Mouse (Mus musculus) cortical plate, adult 2 months (tissue): Measurements from ENCODE around the gene St3gal6. TPM values are rescaled to one million over a fixed set of nuclear protein-coding genes. Genes with fewer than 3 reads are reported as not detected.

ENCODE experiments used
- H3K27ac ChIP-seq: fragments of 200-500 bp; 2 replicates; pipeline ENCODE4 v1.5.1; 2012; ENCODE audit warnings: low read length, control low read depth, inconsistent platforms; ENCODE audit not compliant: insufficient read depth
- H3K4me1 ChIP-seq: fragments of 200-500 bp; 2 replicates; pipeline ENCODE4 v1.6.1; 2011; ENCODE audit warnings: low read length; ENCODE audit not compliant: control insufficient read depth, insufficient read depth
- H3K4me3 ChIP-seq: fragments of 200-500 bp; 2 replicates; pipeline ENCODE4 v1.5.1; 2011; ENCODE audit warnings: mild to moderate bottlenecking, low read length, control low read depth; ENCODE audit not compliant: insufficient read depth
- CTCF ChIP-seq: fragments of 200-500 bp; IDR thresholded peaks from 2 replicates; pipeline ENCODE4 v1.5.1; 2011; ENCODE audit warnings: mild to moderate bottlenecking, control low read depth, low read length; ENCODE audit not compliant: insufficient read depth; ENCODE audit errors: extremely low read depth
- POLR2A ChIP-seq: fragments of 200-500 bp; IDR thresholded peaks from 2 replicates; pipeline ENCODE4 v1.6.1; 2011; ENCODE audit warnings: mild to moderate bottlenecking, low read length, control low read depth; ENCODE audit not compliant: insufficient read depth; ENCODE audit errors: extremely low read depth
- polyA plus RNA-seq: library from polyadenylated mRNA; depleted of rRNA; stranded (reverse); fragments of >200 nt; gene quantifications from 2 replicates; pipeline ENCODE4 v1.2.3, GENCODE M21; 2012; rRNA removed

St3gal6 gene
- polyA plus RNA-seq, 1 experiment = 18.7 TPM

DNA sequence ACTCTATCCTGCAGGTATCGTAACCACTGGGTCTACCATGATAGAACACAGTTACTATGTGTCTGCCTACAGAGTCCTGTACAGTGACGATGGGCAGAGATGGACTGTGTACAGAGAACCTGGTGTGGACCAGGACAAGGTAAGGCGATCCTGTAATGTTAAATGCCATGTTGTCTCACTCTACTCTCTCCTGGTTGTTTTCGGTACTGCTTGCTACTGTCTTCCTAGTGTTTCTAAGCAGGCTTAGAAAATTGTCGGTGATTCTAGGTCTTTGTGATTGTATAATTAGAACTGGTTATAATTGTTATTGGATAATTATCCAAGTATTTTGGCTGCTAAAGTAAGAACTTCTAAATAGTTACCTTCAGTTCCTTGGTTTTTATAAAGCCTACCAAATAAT is 72.4 kb downstream of the St3gal6 start:
- no peak for TF ChIP-seq POLR2A
- TF ChIP-seq CTCF = no peak
- Histone ChIP-seq H3K4me1 (no peaks in the 10 kb centered on the region; the same call in 1 of the 2 replicates), H3K4me3 (no peak overlapping the region), H3K27ac (no peak overlapping the region)

DNA sequence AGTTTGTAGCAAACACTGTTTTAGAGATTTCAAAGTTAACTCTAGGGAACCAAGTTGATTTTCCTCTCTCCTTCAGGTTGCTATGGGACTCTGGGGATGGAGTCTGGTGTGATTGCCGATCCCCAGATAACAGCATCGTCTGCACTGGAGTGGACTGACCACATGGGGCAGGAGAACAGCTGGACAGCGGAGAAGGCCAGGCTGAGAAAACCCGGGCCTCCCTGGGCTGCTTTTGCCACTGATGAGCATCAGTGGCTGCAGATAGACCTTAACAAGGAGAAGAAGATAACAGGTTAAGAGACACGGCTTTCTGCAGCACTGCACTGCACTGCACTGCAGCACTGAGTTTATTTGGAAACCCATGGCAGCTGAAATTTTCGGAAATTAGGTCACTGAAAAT is 73.4 kb downstream of the St3gal6 start:
- TF ChIP-seq CTCF (no peak), POLR2A (no peak)
- H3K4me1 ChIP-seq = no peaks in the 10 kb centered on the region; the same call in 1 of the 2 replicates
- no peak overlapping the region for H3K4me3 ChIP-seq
- no peak overlapping the region for H3K27ac ChIP-seq

DNA sequence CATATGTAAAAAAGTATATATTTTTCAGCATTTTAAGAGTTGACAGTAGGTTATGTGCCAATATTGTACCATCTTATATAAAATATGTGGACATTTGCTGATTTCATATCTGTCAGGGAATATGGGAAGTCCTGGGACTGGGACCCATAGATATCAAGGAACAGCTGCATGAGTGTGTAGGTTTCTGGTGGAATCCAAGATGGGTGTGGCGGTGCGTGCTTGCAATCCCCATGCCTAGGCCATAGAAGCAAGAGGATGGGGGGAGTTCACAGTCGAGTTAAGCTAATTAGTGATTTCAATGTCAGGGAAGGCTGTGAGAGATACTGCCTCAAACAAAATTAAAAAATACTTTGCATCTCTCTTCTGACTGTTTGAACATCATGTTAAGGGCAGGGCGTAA is 75.0 kb downstream of the St3gal6 start:
- Histone ChIP-seq H3K27ac (no peak overlapping the region), H3K4me1 (no peaks in the 10 kb centered on the region; the same call in 1 of the 2 replicates), H3K4me3 (no peak overlapping the region)
- TF ChIP-seq POLR2A = no peak
- no peak for TF ChIP-seq CTCF

DNA sequence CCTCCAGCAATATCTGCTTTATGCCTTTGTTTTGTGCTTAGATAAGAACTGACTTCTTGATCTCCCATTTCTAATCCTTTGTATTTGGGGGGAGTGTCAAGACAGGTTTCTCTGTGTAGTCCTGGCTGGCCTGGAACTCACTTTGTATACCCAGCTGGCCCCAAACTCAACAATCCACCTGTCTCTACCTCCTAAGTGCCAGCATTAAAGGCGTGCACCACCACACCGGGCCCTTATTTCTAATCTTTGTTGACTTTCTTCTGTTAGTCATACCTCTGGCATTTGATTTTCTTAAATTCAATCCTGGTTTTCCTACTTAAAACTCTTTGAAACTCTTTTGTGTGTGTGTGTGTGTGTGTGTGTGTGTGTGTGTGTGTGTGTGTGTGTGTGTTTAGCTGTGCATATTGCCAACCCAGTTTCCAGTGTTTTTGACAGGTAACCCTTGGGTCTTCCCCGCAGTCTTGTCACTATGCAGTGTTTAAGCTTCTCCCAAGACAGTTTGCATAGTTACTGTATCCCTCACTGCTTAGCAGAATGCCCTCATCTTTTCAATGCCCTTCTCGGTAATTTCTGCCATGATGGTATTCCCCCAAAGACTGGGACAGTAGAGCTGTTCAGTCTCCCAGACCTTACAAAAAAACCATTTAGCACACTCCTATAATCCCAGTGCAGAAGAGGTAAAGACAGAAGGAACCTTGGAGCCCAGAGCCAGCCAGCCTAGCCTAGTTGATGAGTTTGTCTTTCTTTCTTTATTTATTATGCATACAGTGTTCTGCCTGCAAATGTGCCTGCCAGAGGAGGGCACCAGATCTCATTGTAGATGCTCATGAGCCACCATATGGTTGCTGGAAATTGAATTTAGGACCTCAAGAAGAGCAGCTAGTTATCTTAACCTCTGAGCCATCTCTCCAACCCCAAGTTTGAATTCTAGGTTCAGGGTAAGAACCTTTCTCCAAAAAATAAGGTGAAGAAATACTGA is 77.5 kb downstream of the St3gal6 start:
- H3K4me3 ChIP-seq = no peak overlapping the region
- TF ChIP-seq POLR2A = no peak
- peak; percentile 28; the same call in 1 of the 2 replicates for TF ChIP-seq CTCF
- no peaks in the 10 kb centered on the region for H3K4me1 ChIP-seq
- no peak overlapping the region for H3K27ac ChIP-seq

DNA sequence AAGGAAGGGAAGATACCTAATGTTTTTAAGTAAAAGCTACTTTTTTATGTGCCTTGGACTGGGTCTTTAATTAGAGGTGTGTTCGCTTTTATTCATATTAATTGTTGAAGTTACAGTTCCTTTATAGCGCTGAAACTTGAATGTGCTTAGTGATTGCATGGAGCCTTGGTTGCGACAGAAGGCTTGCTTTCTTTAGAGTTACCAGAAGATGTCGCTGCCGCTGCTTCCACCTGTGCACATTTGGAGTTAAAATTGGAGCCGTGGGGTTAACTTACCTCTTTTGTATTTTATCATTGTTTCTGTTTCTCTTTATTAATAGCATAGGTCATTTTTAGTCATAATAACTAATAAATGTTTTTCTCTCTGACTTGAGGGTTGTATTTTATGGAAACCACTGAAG is 79.3 kb downstream of the St3gal6 start:
- no peak overlapping the region for H3K4me3 ChIP-seq
- TF ChIP-seq CTCF = peak; percentile 38; the same call in 1 of the 2 replicates
- TF ChIP-seq POLR2A = no peak
- H3K27ac ChIP-seq = no peak overlapping the region
- H3K4me1 ChIP-seq = no peaks in the 10 kb centered on the region

DNA sequence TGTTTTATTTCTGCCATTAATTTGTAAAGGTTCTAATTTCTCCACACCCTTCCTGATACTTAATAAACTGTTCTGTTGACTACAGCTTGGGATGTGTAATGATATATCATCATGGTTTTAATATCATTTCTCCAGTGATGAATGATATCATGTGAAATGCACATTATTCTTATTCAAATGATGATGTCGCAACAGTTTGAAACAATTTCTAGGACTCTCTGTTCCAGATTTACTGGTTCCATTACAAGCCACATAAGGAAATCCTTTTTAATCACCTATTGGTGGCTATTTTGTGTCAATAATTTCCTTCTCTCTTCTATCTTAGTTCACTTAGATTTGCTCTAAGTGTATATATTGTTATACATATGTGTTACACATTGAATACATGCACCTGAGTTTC is 91.7 kb downstream of the St3gal6 start:
- no peak overlapping the region for H3K4me3 ChIP-seq
- no peaks in the 10 kb centered on the region for H3K4me1 ChIP-seq
- H3K27ac ChIP-seq = no peak overlapping the region
- TF ChIP-seq POLR2A = no peak
- TF ChIP-seq CTCF = no peak

DNA sequence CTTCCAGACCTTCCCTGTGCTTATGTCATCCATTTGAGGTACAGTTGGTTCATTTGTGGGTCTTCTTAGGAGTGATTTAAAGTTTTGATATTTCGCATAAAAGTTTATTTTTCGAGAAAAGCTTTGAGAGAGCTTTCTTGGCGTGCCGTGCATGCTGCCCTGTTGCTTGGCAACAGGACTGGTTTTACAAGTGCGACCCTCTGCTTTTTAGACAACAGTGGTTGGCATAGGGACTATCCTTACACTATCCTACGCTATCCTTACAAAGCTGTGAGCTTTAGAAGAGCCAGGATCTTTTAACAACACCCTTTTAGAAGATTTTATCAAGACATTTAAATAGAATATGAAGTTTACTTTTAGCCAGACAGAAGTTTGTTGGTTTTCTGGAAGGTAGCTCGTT is 93.8 kb downstream of the St3gal6 start:
- no peak overlapping the region for H3K4me3 ChIP-seq
- no peak for TF ChIP-seq POLR2A
- no peak overlapping the region for H3K27ac ChIP-seq
- no peaks in the 10 kb centered on the region for H3K4me1 ChIP-seq

DNA sequence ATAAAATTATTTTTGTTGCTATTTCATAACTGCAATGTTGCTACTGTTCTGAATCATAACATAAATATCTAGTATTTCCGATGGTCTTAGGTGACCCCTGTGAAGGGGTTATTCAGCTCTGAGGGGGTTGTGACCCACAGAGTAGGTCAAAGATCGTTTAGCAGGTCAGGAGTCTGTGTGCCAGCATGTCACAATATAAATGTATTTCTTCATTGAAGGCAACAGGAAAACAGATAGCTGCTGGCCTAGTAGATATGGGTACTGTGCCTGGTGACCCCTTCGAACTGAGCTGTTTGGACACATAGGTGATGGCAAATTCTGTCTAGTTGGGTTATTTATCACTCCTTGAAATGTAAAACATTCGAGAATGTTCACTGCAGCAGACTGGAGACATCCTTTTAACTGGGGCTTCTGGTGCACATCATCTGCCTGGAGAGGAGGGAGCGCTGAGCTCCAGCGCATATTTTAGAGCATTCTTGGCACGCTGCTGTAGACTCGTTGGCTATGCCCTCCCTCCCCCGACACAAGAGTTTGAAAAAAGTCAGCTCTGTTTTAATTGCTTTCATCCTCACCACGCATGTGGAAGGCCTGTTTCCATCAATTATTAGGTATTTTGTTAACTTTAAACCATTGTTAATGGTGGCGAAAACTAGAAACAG is 102.2 kb downstream of the St3gal6 start:
- no peak for TF ChIP-seq POLR2A
- H3K4me1 ChIP-seq = peaks cover 8% of the 10 kb centered on the region
- H3K4me3 ChIP-seq = no peak overlapping the region
- no peak overlapping the region for H3K27ac ChIP-seq

Other genes with a start within 250 kb of the St3gal6 start
- 18.4 and 20.2 TPM in 2 replicates for gene Dcbld2, start 115.8 kb downstream of the St3gal6 start, polyA plus RNA-seq
- 0.17 TPM in 1 of 2 replicates, not detected in the other for gene Gm813, start 92.7 kb upstream of the St3gal6 start, polyA plus RNA-seq
- not detected in 2 replicates for gene E330017A01Rik, start 114.5 kb upstream of the St3gal6 start, polyA plus RNA-seq
- gene Cpox, start 146.0 kb upstream of the St3gal6 start, polyA plus RNA-seq = 37.1 and 40.6 TPM in 2 replicates
- gene Gpr15, start 194.8 kb upstream of the St3gal6 start, polyA plus RNA-seq = not detected in 2 replicates
- gene Cldnd1, start 203.7 kb upstream of the St3gal6 start, polyA plus RNA-seq = 136 and 139 TPM in 2 replicates
- gene Olfr172, start 238.9 kb upstream of the St3gal6 start, polyA plus RNA-seq = not detected in 2 replicates